Mouse (Mus musculus) erythroblast, embryonic 14.5 days (primary cell): ENCODE measurements around the gene Olfr718-ps1. TPM values are rescaled to one million over a fixed set of nuclear protein-coding genes. Genes with fewer than 3 reads are reported as not detected.
"Not testable (repeated sequence)": the region's sequence is repeated elsewhere in the genome, so short reads cannot be mapped to it uniquely, and the experiment has no call there.

Source experiments
- H3K27me3 ChIP-seq: 2 replicates; pipeline ENCODE4 v1.6.1; 2012; ENCODE audit warnings: inconsistent platforms; ENCODE audit not compliant: control insufficient read depth
- H3K36me3 ChIP-seq: 2 replicates; pipeline ENCODE4 v1.6.1; 2012; ENCODE audit warnings: mild to moderate bottlenecking, inconsistent platforms; ENCODE audit not compliant: control insufficient read depth
- H3K4me1 ChIP-seq: 2 replicates; pipeline ENCODE4 v1.6.1; 2012; ENCODE audit warnings: inconsistent platforms; ENCODE audit not compliant: control insufficient read depth
- H3K4me3 ChIP-seq: replicated peaks from 2 replicates; pipeline ENCODE3; 2012; ENCODE audit warnings: moderate library complexity, mild to moderate bottlenecking, inconsistent platforms
- H3K9me3 ChIP-seq: 2 replicates; pipeline ENCODE4 v1.6.1; 2012; ENCODE audit warnings: low read length, inconsistent platforms, mixed read lengths; ENCODE audit not compliant: control insufficient read depth
- GATA1 ChIP-seq: IDR thresholded peaks from 2 replicates; pipeline ENCODE4 v1.6.1; 2012; ENCODE audit warnings: low read length, inconsistent platforms, mixed read lengths
- TAL1 ChIP-seq: IDR thresholded peaks from 3 replicates; pipeline ENCODE4 v1.6.1; 2012; ENCODE audit warnings: low read length, inconsistent platforms, mixed read lengths
- polyA plus RNA-seq: library from polyadenylated mRNA; stranded (reverse); fragments of >175 nt; gene quantifications from 2 replicates; pipeline ENCODE4 v1.2.3, GENCODE M21; 2012

The Olfr718-ps1 gene
- polyA plus RNA-seq = not detected in 2 replicates

- Histone ChIP-seq H3K4me1 (no peaks in the 10 kb centered on the region), H3K4me3 (no peak within 1 kb of the TSS), H3K36me3 (no peaks in the 10 kb centered on the region), H3K27me3 (no peaks in the 10 kb centered on the region), H3K9me3 (peaks cover 28% of the 10 kb centered on the region)
- no peak for TF ChIP-seq TAL1
- no peak for TF ChIP-seq GATA1
These were observed at the start of gene Olfr718-ps1 for GRCm38 (mm10) chr5:143147481-143147880. TSS of gene Olfr718-ps1 (minus strand) at chr5:143147581.

DNA sequence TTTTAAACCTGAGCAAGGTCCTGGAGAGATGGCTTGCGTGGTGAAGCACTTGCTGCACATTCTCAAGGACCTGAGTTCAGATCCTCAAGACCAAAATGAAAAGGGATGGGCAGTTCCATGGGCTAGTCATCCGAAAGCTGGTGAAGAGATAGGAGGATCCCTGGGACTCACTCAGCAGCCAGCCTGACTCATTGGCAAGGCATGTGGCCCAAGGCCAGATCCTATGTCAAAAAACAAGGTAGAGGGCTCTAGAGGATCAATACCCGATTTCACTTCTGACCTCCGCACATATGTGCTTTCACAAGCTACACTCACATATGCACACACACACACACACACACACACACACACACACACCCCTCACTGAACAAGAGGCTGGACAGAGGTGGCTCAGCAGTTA, 49.1 kb upstream of the Olfr718-ps1 start:
- TF ChIP-seq GATA1 = no peak
- TF ChIP-seq TAL1 = no peak
- H3K36me3 ChIP-seq = no peaks in the 10 kb centered on the region
- no peak overlapping the region for H3K4me3 ChIP-seq
- no peaks in the 10 kb centered on the region for H3K27me3 ChIP-seq
- H3K4me1 ChIP-seq = no peaks in the 10 kb centered on the region
- peaks cover 9% of the 10 kb centered on the region for H3K9me3 ChIP-seq

DNA sequence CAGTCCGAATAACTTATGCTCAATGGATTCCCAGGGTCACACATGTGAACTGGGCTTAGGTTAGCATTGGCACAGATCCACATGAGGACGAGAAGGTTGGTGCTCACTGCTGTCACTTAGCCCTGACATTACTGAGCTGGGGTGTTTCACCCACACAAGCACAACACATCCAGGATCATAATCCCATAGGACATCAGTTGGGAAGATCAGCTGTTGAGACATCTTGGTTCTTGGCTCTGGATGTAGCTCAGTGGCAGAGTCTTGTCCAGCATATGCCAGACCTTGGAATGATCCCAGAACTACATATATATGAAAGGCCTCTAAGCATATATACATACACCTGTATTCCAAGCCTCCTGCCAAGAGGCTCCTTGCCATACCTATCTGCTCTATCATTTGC, 47.8 kb upstream of the Olfr718-ps1 start:
- Histone ChIP-seq H3K9me3 (peaks cover 9% of the 10 kb centered on the region), H3K4me1 (no peaks in the 10 kb centered on the region), H3K36me3 (no peaks in the 10 kb centered on the region), H3K27me3 (no peaks in the 10 kb centered on the region), H3K4me3 (no peak overlapping the region)
- TF ChIP-seq TAL1 (no peak), GATA1 (no peak)

- not testable (repeated sequence) for H3K36me3 ChIP-seq, H3K9me3 ChIP-seq, H3K4me1 ChIP-seq, H3K4me3 ChIP-seq, H3K27me3 ChIP-seq
These were observed 47.4 kb upstream of the Olfr718-ps1 start for GRCm38 (mm10) chr5:143194747-143195146.

DNA sequence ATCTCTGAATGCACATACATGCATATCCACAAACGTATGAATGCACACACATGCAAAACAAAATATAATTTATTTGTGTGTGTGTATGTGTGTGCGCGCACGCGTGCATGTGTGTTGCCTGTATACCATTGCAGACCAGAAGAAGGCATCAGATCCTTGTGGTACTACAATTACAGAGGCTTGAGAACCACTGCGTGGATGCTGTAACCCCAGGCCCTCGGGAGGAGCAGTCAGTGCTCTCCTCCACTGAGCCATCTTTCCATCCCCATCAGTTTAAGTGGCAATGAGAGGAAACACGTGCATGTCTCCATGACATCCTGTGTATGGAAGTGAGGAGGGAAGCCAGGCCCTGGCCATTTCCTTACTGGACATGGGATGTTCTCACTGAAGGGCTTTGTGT, 45.4 kb upstream of the Olfr718-ps1 start:
- Histone ChIP-seq H3K4me3 (no peak overlapping the region), H3K9me3 (no peaks in the 10 kb centered on the region)

GRCm38 (mm10) chr5:143188014-143188413, 40.6 kb upstream of the Olfr718-ps1 start:
- not testable (repeated sequence) for H3K4me1 ChIP-seq, H3K36me3 ChIP-seq, H3K9me3 ChIP-seq, H3K27me3 ChIP-seq, H3K4me3 ChIP-seq

More for the DNA sequence above, 45.4 kb upstream of the Olfr718-ps1 start:
- TF ChIP-seq GATA1 (no peak), TAL1 (no peak)
- Histone ChIP-seq H3K4me1 (no peaks in the 10 kb centered on the region), H3K27me3 (no peaks in the 10 kb centered on the region), H3K36me3 (no peaks in the 10 kb centered on the region)

GRCm38 (mm10) chr5:143180255-143181076, 33.1 kb upstream of the Olfr718-ps1 start, which contains the start of the genes Rbak and Spdye4b:
TSS of gene Rbak (minus strand) at chr5:143180775.
TSS of gene Spdye4b (plus strand) at chr5:143181017.
- Histone ChIP-seq H3K4me3 (peak within 1 kb of the TSS; percentile 69), H3K36me3 (peaks cover 25% of the 10 kb centered on the region), H3K4me1 (peaks cover 21% of the 10 kb centered on the region), H3K9me3 (peaks cover 11% of the 10 kb centered on the region), H3K27me3 (no peaks in the 10 kb centered on the region)
- TF ChIP-seq GATA1 = no peak
- no peak for TF ChIP-seq TAL1

DNA sequence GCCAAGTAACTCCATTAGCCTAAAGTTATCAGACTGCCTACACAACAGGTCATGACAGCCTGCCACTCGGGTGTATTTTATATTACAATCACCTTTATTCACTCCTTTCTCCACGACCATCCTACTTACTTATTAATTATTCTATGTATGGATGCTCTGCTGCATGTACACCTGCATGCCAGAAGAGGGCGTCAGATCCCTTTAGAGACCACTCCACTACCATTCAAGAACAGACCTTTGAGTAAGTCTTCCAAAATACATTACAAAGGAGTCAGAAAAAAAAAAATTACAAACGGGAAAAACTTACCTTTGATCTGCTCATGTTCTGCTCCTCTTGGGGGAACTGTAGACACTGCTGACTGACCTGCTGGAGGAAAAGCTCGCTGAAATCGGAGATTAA, 31.8 kb upstream of the Olfr718-ps1 start:
- Histone ChIP-seq H3K9me3 (peaks cover 17% of the 10 kb centered on the region), H3K4me1 (peaks cover 21% of the 10 kb centered on the region), H3K27me3 (no peaks in the 10 kb centered on the region), H3K36me3 (peaks cover 38% of the 10 kb centered on the region), H3K4me3 (no peak overlapping the region)
- TF ChIP-seq TAL1 (no peak), GATA1 (no peak)

DNA sequence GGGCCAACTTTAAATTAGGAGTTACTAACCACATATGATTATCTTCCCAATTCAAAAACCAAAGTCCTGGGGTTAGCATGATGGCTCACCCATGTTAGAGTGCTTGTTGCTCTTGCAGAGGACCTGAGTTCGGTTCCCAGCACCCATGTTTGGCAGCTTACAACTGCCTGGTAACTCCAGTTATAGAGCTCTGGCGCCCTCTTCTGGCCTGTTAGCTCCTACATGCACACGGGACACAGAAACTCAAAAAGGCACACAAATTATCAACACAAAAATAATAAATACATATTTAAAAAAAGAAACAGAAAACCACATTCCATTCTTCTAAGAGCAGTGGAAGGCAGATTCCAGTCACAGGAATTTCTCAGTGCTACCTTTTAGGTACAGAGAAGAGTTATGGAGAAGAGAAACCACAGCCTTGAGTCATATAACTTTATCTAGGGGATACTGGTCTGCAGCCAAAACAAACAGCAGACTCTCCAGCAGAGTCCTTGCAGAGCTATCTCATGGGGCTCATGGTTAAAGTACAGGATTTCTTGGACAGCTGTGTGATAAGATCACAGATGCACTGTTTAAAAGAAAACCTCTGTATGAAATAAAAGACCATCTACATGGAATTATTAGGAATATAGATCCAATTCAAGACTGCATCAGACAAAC, 30.3 kb upstream of the Olfr718-ps1 start:
- Histone ChIP-seq H3K27me3 (no peaks in the 10 kb centered on the region), H3K9me3 (peaks cover 29% of the 10 kb centered on the region), H3K4me3 (no peak overlapping the region), H3K4me1 (peaks cover 21% of the 10 kb centered on the region), H3K36me3 (peaks cover 51% of the 10 kb centered on the region)
- TF ChIP-seq TAL1 (no peak), GATA1 (no peak)
